Mouse (Mus musculus) neural tube, embryonic 11.5 days (tissue): Measurements from ENCODE around the gene Banp. TPM values are rescaled to one million over a fixed set of nuclear protein-coding genes. Genes with fewer than 3 reads are reported as not detected.

Experiments
- ATAC-seq: fragments of 200-750 bp; cut with Nextera tagmentation; 2 replicates; pipeline ENCODE4 v1.8.0; 2017; ENCODE audit warnings: moderate number of reproducible peaks, mild to moderate bottlenecking, moderate TSS enrichment, moderate library complexity; ENCODE audit not compliant: insufficient read depth, low FRiP score, low TSS enrichment
- DNase-seq: peaks from one replicate; pipeline ENCODE4 v3.0.0-alpha.2; 2015; ENCODE audit warnings: low spot score
- H3K27ac ChIP-seq: fragments of 300-500 bp; sonication (generic); 2 replicates; pipeline ENCODE4 v1.5.1; 2014; ENCODE audit warnings: low read depth, mild to moderate bottlenecking, low read length
- H3K27me3 ChIP-seq: fragments of 300-500 bp; sonication (generic); 2 replicates; pipeline ENCODE4 v1.6.1; 2014; ENCODE audit warnings: mild to moderate bottlenecking, low read length, mixed read lengths; ENCODE audit not compliant: control insufficient read depth, insufficient read depth
- H3K36me3 ChIP-seq: fragments of 300-500 bp; sonication (generic); 2 replicates; pipeline ENCODE4 v1.6.1; 2014; ENCODE audit warnings: mild to moderate bottlenecking, low read length, moderate library complexity, mixed read lengths; ENCODE audit not compliant: control insufficient read depth, insufficient read depth
- H3K4me1 ChIP-seq: fragments of 300-500 bp; sonication (generic); 2 replicates; pipeline ENCODE4 v1.6.1; 2014; ENCODE audit warnings: low read length, mixed read lengths; ENCODE audit not compliant: control insufficient read depth, insufficient read depth
- H3K4me2 ChIP-seq: fragments of 300-500 bp; sonication (generic); 2 replicates; pipeline ENCODE4 v1.6.1; 2014; ENCODE audit warnings: low read depth, mild to moderate bottlenecking, moderate library complexity
- H3K4me3 ChIP-seq: fragments of 300-500 bp; sonication (generic); 2 replicates; pipeline ENCODE4 v1.5.1; 2014; ENCODE audit warnings: low read depth, low read length
- H3K9ac ChIP-seq: fragments of 300-500 bp; sonication (generic); 2 replicates; pipeline ENCODE4 v1.6.1; 2014; ENCODE audit warnings: mild to moderate bottlenecking, low read length
- H3K9me3 ChIP-seq: fragments of 300-500 bp; sonication (generic); 2 replicates; pipeline ENCODE4 v1.6.1; 2016; ENCODE audit warnings: low read length; ENCODE audit not compliant: control insufficient read depth
- WGBS: fragments of 180-500 bp; shearing (Covaris S2); extraction: QIAGEN DNeasy Blood & Tissue Kit; methylation state at CpG from one replicate; pipeline ENCODE4 v1.1.7; 2014; 5-methylcytosine and 5-hydroxymethylcytosine counted together
- polyA plus RNA-seq: library from polyadenylated mRNA; unstranded; fragments of >200 nt; fragmentation: Nextera tagmentation; extraction: Ambion mirVana; gene quantifications from 2 replicates; pipeline ENCODE4 v1.2.1, GENCODE M21; 2014

The Banp gene
- polyA plus RNA-seq, 1 experiment from 2014 or later: 60.6 TPM

- H3K27me3 ChIP-seq: no peaks in the 10 kb centered on the region
- H3K4me3 ChIP-seq: no peak overlapping the region
Observed at GRCm38 (mm10) chr8:121921582-121921981, 28.0 kb upstream of the Banp start.

GRCm38 (mm10) chr8:121922101-121922500, 27.4 kb upstream of the Banp start:
- no peak overlapping the region for H3K9ac ChIP-seq
- H3K9me3 ChIP-seq: no peaks in the 10 kb centered on the region
- H3K4me3 ChIP-seq: no peak overlapping the region
- no peaks in the 10 kb centered on the region for H3K4me1 ChIP-seq
- H3K27ac ChIP-seq: no peak overlapping the region
- H3K4me2 ChIP-seq: no peak overlapping the region
- ATAC-seq (no peak), DNase-seq (no peak)
- 56% methylated on average over 8 of the region's 8 CpGs for WGBS
- no peaks in the 10 kb centered on the region for H3K36me3 ChIP-seq
- H3K27me3 ChIP-seq: no peaks in the 10 kb centered on the region

More at GRCm38 (mm10) chr8:121921582-121921981, 28.0 kb upstream of the Banp start:
- WGBS: 62% methylated on average over 8 of the region's 8 CpGs
- Histone ChIP-seq H3K36me3 (no peaks in the 10 kb centered on the region), H3K4me1 (no peaks in the 10 kb centered on the region), H3K4me2 (no peak overlapping the region), H3K9me3 (no peaks in the 10 kb centered on the region), H3K27ac (no peak overlapping the region), H3K9ac (no peak overlapping the region)
- DNase-seq (no peak), ATAC-seq (no peak)

- 88% methylated on average over 5 of the region's 5 CpGs for WGBS
- H3K4me2 ChIP-seq: no peak overlapping the region
- DNase-seq (no peak), ATAC-seq (no peak)
- no peak overlapping the region for H3K4me3 ChIP-seq
- H3K9me3 ChIP-seq: no peaks in the 10 kb centered on the region
- no peak overlapping the region for H3K27ac ChIP-seq
- no peaks in the 10 kb centered on the region for H3K4me1 ChIP-seq
- H3K9ac ChIP-seq: no peak overlapping the region
- H3K27me3 ChIP-seq: no peaks in the 10 kb centered on the region
- no peaks in the 10 kb centered on the region for H3K36me3 ChIP-seq
Observed at GRCm38 (mm10) chr8:121924681-121925080, 24.9 kb upstream of the Banp start.

GRCm38 (mm10) chr8:121925624-121926023, 23.9 kb upstream of the Banp start:
- DNase-seq (peak; percentile 80), ATAC-seq (no peak)
- Histone ChIP-seq H3K4me3 (no peak overlapping the region), H3K27ac (no peak overlapping the region), H3K4me2 (no peak overlapping the region), H3K9me3 (no peaks in the 10 kb centered on the region), H3K27me3 (no peaks in the 10 kb centered on the region), H3K4me1 (no peaks in the 10 kb centered on the region), H3K36me3 (no peaks in the 10 kb centered on the region), H3K9ac (no peak overlapping the region)
- WGBS: 29% methylated on average over 10 of the region's 10 CpGs

DNA sequence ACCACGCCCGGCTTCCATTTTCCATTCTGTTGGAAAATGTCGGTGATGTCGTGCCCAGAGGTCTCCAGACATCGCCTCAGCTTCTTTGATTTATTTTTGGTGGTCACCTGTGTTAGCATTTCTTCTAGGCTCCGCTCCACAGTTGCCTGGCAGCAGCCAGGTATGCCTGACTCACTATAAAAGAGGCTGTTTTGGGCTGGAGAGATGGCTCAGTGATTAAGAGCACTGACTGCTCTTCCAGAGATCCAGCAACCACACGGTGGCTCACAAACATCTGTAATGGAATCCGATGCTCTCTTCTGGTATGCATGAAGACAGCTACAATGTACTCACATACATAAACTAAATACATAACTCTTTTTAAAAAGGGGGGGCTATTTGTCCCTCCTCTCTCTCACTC, 23.3 kb upstream of the Banp start:
- DNase-seq (no peak), ATAC-seq (no peak)
- H3K36me3 ChIP-seq: no peaks in the 10 kb centered on the region
- no peaks in the 10 kb centered on the region for H3K9me3 ChIP-seq
- H3K4me2 ChIP-seq: no peak overlapping the region
- WGBS: 66% methylated on average over 8 of the region's 8 CpGs
- no peak overlapping the region for H3K9ac ChIP-seq
- H3K27ac ChIP-seq: no peak overlapping the region
- no peaks in the 10 kb centered on the region for H3K27me3 ChIP-seq
- no peaks in the 10 kb centered on the region for H3K4me1 ChIP-seq
- no peak overlapping the region for H3K4me3 ChIP-seq

DNA sequence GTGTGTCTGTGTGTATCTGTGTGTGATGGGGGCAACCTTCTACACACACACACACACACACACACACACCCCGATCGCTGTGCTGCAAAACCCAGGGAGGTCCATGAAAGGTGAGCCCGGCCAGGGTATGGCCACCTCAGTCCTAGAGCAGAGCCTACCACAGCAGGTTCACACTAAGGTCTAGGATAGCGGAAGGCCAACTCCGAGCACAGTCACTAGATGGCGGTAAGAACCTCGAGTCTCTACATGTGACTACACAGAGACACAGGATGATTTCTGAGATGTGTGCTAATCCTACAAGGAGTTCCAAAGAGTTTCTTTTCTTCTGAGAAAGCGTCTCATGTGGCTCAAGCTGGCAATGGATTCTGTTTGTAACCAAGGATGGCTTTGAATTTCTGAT, 22.2 kb upstream of the Banp start:
- Histone ChIP-seq H3K4me1 (no peaks in the 10 kb centered on the region), H3K36me3 (no peaks in the 10 kb centered on the region), H3K9me3 (no peaks in the 10 kb centered on the region), H3K9ac (no peak overlapping the region), H3K4me3 (no peak overlapping the region), H3K27ac (no peak overlapping the region), H3K27me3 (no peaks in the 10 kb centered on the region), H3K4me2 (no peak overlapping the region)
- DNase-seq (peak; percentile 56), ATAC-seq (no peak)
- 41% methylated on average over 8 of the region's 8 CpGs for WGBS

DNA sequence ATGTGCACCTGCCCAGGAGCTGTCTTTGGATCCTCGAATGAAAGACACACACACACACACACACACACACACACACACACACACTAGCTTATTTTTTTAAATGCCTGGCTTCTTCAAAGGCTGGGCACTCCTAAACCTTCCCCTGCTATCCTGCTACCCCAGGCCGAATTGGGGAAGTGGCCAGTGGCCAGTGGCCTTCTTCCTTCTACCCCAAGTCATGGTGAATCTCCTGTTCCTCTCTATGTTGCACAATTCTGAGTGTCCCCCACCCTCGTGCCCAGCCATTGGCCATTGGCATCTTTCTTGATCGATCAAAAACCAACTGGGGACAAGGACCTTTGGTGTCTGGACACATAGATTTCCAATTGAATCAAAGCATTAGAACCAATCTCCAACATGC, 19.5 kb upstream of the Banp start:
- no peak overlapping the region for H3K9ac ChIP-seq
- H3K27me3 ChIP-seq: no peaks in the 10 kb centered on the region
- 81% methylated on average over 4 of the region's 4 CpGs for WGBS
- no peak overlapping the region for H3K4me3 ChIP-seq
- no peaks in the 10 kb centered on the region for H3K9me3 ChIP-seq
- DNase-seq: no peak
- no peaks in the 10 kb centered on the region for H3K36me3 ChIP-seq
- peaks cover 2% of the 10 kb centered on the region; the same call in 1 of the 2 replicates for H3K4me1 ChIP-seq
- no peak for ATAC-seq
- no peak overlapping the region for H3K27ac ChIP-seq
- H3K4me2 ChIP-seq: no peak overlapping the region

DNA sequence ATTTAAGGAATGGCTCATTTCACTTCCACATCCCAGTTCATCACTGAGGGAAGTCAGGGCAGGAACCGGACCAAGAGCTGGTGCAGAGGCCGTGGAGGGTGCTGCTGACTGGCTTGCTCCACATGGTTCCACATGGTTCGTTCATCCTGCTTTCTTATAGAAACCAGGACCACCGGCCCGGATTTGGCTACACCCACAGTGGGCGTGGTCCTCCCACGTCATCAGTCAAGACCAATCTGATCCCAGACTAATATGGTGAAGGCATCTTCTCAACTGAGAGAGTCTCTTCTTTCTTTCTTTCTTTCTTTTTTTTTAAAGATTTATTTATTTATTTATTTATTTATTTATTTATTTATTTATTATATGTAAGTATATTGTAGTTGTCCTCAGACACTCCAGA, 18.0 kb upstream of the Banp start:
- DNase-seq: no peak

DNA sequence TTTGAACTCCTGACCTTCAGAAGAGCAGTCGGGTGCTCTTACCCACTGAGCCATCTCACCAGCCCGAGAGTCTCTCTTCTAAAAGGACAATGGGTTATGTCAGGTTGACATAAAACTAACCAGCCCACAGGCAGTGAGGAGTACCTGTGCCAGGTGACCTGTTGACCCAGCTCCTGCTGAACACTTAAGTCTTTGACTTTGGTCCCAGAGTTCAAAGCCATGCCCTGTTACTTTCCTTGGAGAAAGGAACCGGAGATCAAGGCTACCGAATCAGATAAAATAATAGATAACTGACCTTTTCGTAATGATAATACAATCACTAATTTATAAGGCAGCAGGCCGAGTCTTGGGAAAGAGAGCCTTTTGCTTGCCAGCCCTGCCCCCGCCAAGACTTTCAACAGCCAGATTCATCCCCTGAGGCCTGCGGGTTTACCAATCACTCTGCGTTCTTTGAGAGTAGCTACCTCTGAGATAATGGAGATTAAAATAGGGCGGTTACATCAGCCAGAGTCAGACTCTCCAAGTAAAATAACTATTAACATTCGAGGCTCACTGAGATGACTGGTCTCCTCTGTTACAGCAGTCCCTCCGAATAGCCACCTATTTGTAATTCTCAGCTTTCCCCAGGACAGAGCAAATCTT, 17.4 kb upstream of the Banp start:
- H3K4me1 ChIP-seq: peaks cover 7% of the 10 kb centered on the region; the same call in 1 of the 2 replicates
- H3K27me3 ChIP-seq: no peaks in the 10 kb centered on the region
- H3K27ac ChIP-seq: no peak overlapping the region
- H3K4me2 ChIP-seq: no peak overlapping the region
- ATAC-seq (no peak), DNase-seq (no peak)
- H3K4me3 ChIP-seq: no peak overlapping the region
- WGBS: 82% methylated on average over 12 of the region's 12 CpGs
- no peak overlapping the region for H3K9ac ChIP-seq
- H3K36me3 ChIP-seq: no peaks in the 10 kb centered on the region
- H3K9me3 ChIP-seq: no peaks in the 10 kb centered on the region

More for the DNA sequence above, 18.0 kb upstream of the Banp start:
- Histone ChIP-seq H3K36me3 (no peaks in the 10 kb centered on the region), H3K4me3 (no peak overlapping the region), H3K4me1 (peaks cover 3% of the 10 kb centered on the region; the same call in 1 of the 2 replicates), H3K27me3 (no peaks in the 10 kb centered on the region), H3K4me2 (no peak overlapping the region), H3K9ac (no peak overlapping the region), H3K9me3 (no peaks in the 10 kb centered on the region), H3K27ac (no peak overlapping the region)
- 84% methylated on average over 7 of the region's 7 CpGs for WGBS
- ATAC-seq: no peak
